Mouse (Mus musculus): ENCODE measurements around the gene Zfp579.
"Not testable (repeated sequence)": the region's sequence is repeated elsewhere in the genome, so short reads cannot be mapped to it uniquely, and the experiment has no call there.

Gene Zfp579

GRCm38 (mm10) chr7:5015118-5016001 is 19.4 kb upstream of the Zfp579 start, which contains the start of gene Gm44973:
TSS of gene Gm44973 (plus strand) at chr7:5015496.
- intact Hi-C loops (cut with DNase I): no loop called here

- intact Hi-C loops (cut with DNase I): no loop called here
Observed at GRCm38 (mm10) chr7:5014251-5015117, 18.5 kb upstream of the Zfp579 start, which contains the start of the genes Zfp524 and Fiz1. TSS of gene Zfp524 (plus strand) at chr7:5014415. TSS of gene Fiz1 (minus strand) at chr7:5014697.

- intact Hi-C loops (cut with DNase I): no loop called here
Observed at GRCm38 (mm10) chr7:5012681-5013513, 16.9 kb upstream of the Zfp579 start.

- intact Hi-C loops (cut with DNase I): no loop called here
Observed at GRCm38 (mm10) chr7:5008229-5008628, 12.3 kb upstream of the Zfp579 start.

GRCm38 (mm10) chr7:5002876-5003275 is 6.9 kb upstream of the Zfp579 start:
- intact Hi-C loops (cut with DNase I): not testable (repeated sequence)

GRCm38 (mm10) chr7:4999876-5000275 is 3.9 kb upstream of the Zfp579 start:
- intact Hi-C loops (cut with DNase I): loop anchor here (5.0 to 10.0 kb wide), 2 partner anchors 52 to 55 kb away; partner anchors contain the start of gene Zfp580

- intact Hi-C loops (cut with DNase I): loop anchor here (5.0 to 10.0 kb wide), 2 partner anchors 52 to 55 kb away; partner anchors contain the start of gene Zfp580
Observed at GRCm38 (mm10) chr7:4996934-4997333, 976 bp upstream of the Zfp579 start.

- intact Hi-C loops (cut with DNase I): loop anchor here (5.0 to 10.0 kb wide), 2 partner anchors 51 to 57 kb away; partner anchors contain the start of gene Zfp580
Observed at GRCm38 (mm10) chr7:4995268-4996002, 523 bp downstream of the Zfp579 start.

GRCm38 (mm10) chr7:4993999-4994788 is 1.8 kb downstream of the Zfp579 start:
- intact Hi-C loops (cut with DNase I): loop anchor here (10.0 kb wide), 1 partner anchor 49 kb away; no protein-coding TSS in a partner anchor

- intact Hi-C loops (cut with DNase I): loop anchor here (10.0 kb wide), 1 partner anchor 49 kb away; no protein-coding TSS in a partner anchor
Observed at GRCm38 (mm10) chr7:4993347-4993998, 2.5 kb downstream of the Zfp579 start.

- intact Hi-C loops (cut with DNase I): no loop called here
Observed at GRCm38 (mm10) chr7:4988250-4988649, 7.7 kb downstream of the Zfp579 start.

- intact Hi-C loops (cut with DNase I): no loop called here
Observed at GRCm38 (mm10) chr7:4976832-4977231, 19.1 kb downstream of the Zfp579 start.

- intact Hi-C loops (cut with DNase I): no loop called here
Observed at GRCm38 (mm10) chr7:4975455-4975854, 20.5 kb downstream of the Zfp579 start.

GRCm38 (mm10) chr7:4972321-4973047 is 23.5 kb downstream of the Zfp579 start:
- intact Hi-C loops (cut with DNase I): no loop called here

- intact Hi-C loops (cut with DNase I): no loop called here
Observed at GRCm38 (mm10) chr7:4971710-4972109, 24.2 kb downstream of the Zfp579 start.

GRCm38 (mm10) chr7:4971068-4971467 is 24.9 kb downstream of the Zfp579 start, which contains the start of gene Sbk3:
TSS of gene Sbk3 (minus strand) at chr7:4971168.
- intact Hi-C loops (cut with DNase I): no loop called here

- intact Hi-C loops (cut with DNase I): loop anchor here (2.0 kb wide), 1 partner anchor 22 kb away; no protein-coding TSS in a partner anchor
Observed at GRCm38 (mm10) chr7:4964988-4965387, 31.0 kb downstream of the Zfp579 start.

All from adrenal gland (tissue).